Mouse (Mus musculus) midbrain, embryonic 16.5 days (tissue): ENCODE data around the gene Cep164. TPM values are rescaled to one million over a fixed set of nuclear protein-coding genes. Genes with fewer than 3 reads are reported as not detected.
A peak's percentile ranks its signal among the peaks of the same experiment; 100 is the strongest.

Source experiments
- ATAC-seq: fragments of 200-750 bp; cut with Nextera tagmentation; 2 replicates; pipeline ENCODE4 v1.8.0; 2017; ENCODE audit warnings: moderate TSS enrichment
- H3K27ac ChIP-seq: fragments of 300-500 bp; sonication (generic); 2 replicates; pipeline ENCODE4 v1.5.1; 2014; ENCODE audit warnings: mild to moderate bottlenecking, low read length, mixed read lengths
- H3K27me3 ChIP-seq: fragments of 300-500 bp; sonication (generic); 2 replicates; pipeline ENCODE4 v1.6.1; 2014; ENCODE audit warnings: low read depth, low read length, mixed read lengths; ENCODE audit not compliant: control insufficient read depth, insufficient read depth
- H3K36me3 ChIP-seq: fragments of 300-500 bp; sonication (generic); 2 replicates; pipeline ENCODE4 v1.6.1; 2014; ENCODE audit warnings: mild to moderate bottlenecking, low read length, moderate library complexity, mixed read lengths; ENCODE audit not compliant: control insufficient read depth, insufficient read depth
- H3K4me1 ChIP-seq: fragments of 300-500 bp; sonication (generic); 2 replicates; pipeline ENCODE4 v1.6.1; 2014; ENCODE audit warnings: mild to moderate bottlenecking, low read length, mixed read lengths; ENCODE audit not compliant: control insufficient read depth, insufficient read depth
- H3K4me2 ChIP-seq: fragments of 300-500 bp; sonication (generic); 2 replicates; pipeline ENCODE4 v1.6.1; 2014; ENCODE audit warnings: mild to moderate bottlenecking, low read length, mixed read lengths
- H3K4me3 ChIP-seq: fragments of 300-500 bp; sonication (generic); 2 replicates; pipeline ENCODE4 v1.5.1; 2014; ENCODE audit warnings: low read depth, mild to moderate bottlenecking, low read length, moderate library complexity, mixed read lengths
- H3K9ac ChIP-seq: fragments of 300-500 bp; sonication (generic); 2 replicates; pipeline ENCODE4 v1.6.1; 2014; ENCODE audit warnings: low read depth, low read length, mixed read lengths
- H3K9me3 ChIP-seq: fragments of 300-500 bp; sonication (generic); replicated peaks from 2 replicates; pipeline ENCODE4 v1.6.1; 2014; ENCODE audit warnings: mild to moderate bottlenecking, low read length, mixed read lengths; ENCODE audit not compliant: control insufficient read depth, poor library complexity, severe bottlenecking
- WGBS: fragments of 180-500 bp; shearing (Covaris S2); extraction: QIAGEN DNeasy Blood & Tissue Kit; methylation state at CpG from one replicate; pipeline ENCODE4 v1.1.7; 2014; 5-methylcytosine and 5-hydroxymethylcytosine counted together
- polyA plus RNA-seq: library from polyadenylated mRNA; unstranded; fragments of >200 nt; fragmentation: Nextera tagmentation; extraction: Ambion mirVana; gene quantifications from 2 replicates; pipeline ENCODE4 v1.2.1, GENCODE M21; 2015

Cep164 gene
- polyA plus RNA-seq, 1 experiment from 2014 or later, result 12.7 TPM

GRCm38 (mm10) chr9:45840331-45840730 is 11.8 kb upstream of the Cep164 start:
- WGBS, result 79% methylated on average over 5 of the region's 5 CpGs
- Histone ChIP-seq H3K4me2 (peak overlapping the region; percentile 91), H3K4me1 (peaks cover 37% of the 10 kb centered on the region), H3K27me3 (no peaks in the 10 kb centered on the region), H3K27ac (no peak overlapping the region), H3K36me3 (no peaks in the 10 kb centered on the region), H3K9ac (peak overlapping the region; percentile 94), H3K9me3 (no peaks in the 10 kb centered on the region), H3K4me3 (peak overlapping the region; percentile 79)
- ATAC-seq, result no peak

DNA sequence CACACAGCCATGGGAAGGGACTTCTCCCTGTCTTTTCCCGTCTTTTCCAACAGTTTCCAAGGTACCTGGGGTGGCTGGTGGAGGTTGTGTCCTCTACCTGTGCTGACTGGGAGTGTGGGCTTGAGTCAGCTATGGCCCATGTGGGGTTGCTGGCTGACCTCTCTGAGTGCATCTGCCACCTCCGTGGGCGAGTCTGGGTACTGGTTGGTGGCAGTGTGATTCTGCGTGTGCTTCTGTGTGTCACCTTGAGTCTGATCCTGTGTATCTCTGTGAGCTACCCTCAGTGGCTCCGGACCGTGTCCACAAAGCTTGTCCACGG is 11.4 kb upstream of the Cep164 start:
- 78% methylated on average over 7 of the region's 7 CpGs for WGBS
- H3K4me2 ChIP-seq, result peak overlapping the region; percentile 91
- H3K27ac ChIP-seq, result no peak overlapping the region
- H3K9me3 ChIP-seq, result no peaks in the 10 kb centered on the region
- peak overlapping the region; percentile 94 for H3K9ac ChIP-seq
- H3K27me3 ChIP-seq, result no peaks in the 10 kb centered on the region
- H3K36me3 ChIP-seq, result no peaks in the 10 kb centered on the region
- peaks cover 37% of the 10 kb centered on the region for H3K4me1 ChIP-seq
- H3K4me3 ChIP-seq, result peak overlapping the region; percentile 79
- no peak for ATAC-seq

GRCm38 (mm10) chr9:45839139-45839981 is 10.9 kb upstream of the Cep164 start:
- peak overlapping the region; percentile 94 for H3K9ac ChIP-seq
- no peak for ATAC-seq
- H3K4me3 ChIP-seq, result peak overlapping the region; percentile 79
- no peaks in the 10 kb centered on the region for H3K36me3 ChIP-seq
- 10% methylated on average over 17 of the region's 17 CpGs for WGBS
- H3K4me2 ChIP-seq, result peak overlapping the region; percentile 91
- no peaks in the 10 kb centered on the region for H3K9me3 ChIP-seq
- H3K27ac ChIP-seq, result peak overlapping the region; percentile 81
- peaks cover 37% of the 10 kb centered on the region for H3K4me1 ChIP-seq
- H3K27me3 ChIP-seq, result no peaks in the 10 kb centered on the region

- ATAC-seq, result peak; percentile 92
- H3K9ac ChIP-seq, result peak within 1 kb of the TSS; percentile 94
- peaks cover 37% of the 10 kb centered on the region for H3K4me1 ChIP-seq
- H3K36me3 ChIP-seq, result no peaks in the 10 kb centered on the region
- WGBS, result under 1% methylated on average over 39 of the region's 40 CpGs
- H3K4me2 ChIP-seq, result peak within 1 kb of the TSS; percentile 91
- peak within 1 kb of the TSS; percentile 79 for H3K4me3 ChIP-seq
- no peaks in the 10 kb centered on the region for H3K9me3 ChIP-seq
- no peaks in the 10 kb centered on the region for H3K27me3 ChIP-seq
- H3K27ac ChIP-seq, result peak within 1 kb of the TSS; percentile 81
Measured at GRCm38 (mm10) chr9:45838434-45839138, 10.1 kb upstream of the Cep164 start, which contains the start of gene Bace1. TSS of gene Bace1 (plus strand) at chr9:45838580.

GRCm38 (mm10) chr9:45838069-45838433 is 9.6 kb upstream of the Cep164 start:
- no peak overlapping the region for H3K9ac ChIP-seq
- H3K9me3 ChIP-seq, result no peaks in the 10 kb centered on the region
- peaks cover 37% of the 10 kb centered on the region for H3K4me1 ChIP-seq
- peak overlapping the region; percentile 91 for H3K4me2 ChIP-seq
- no peaks in the 10 kb centered on the region for H3K36me3 ChIP-seq
- no peaks in the 10 kb centered on the region for H3K27me3 ChIP-seq
- peak overlapping the region; percentile 79 for H3K4me3 ChIP-seq
- H3K27ac ChIP-seq, result peak overlapping the region; percentile 81
- 24% methylated on average over 4 of the region's 4 CpGs for WGBS
- no peak; the same call in 1 of the 2 replicates for ATAC-seq

DNA sequence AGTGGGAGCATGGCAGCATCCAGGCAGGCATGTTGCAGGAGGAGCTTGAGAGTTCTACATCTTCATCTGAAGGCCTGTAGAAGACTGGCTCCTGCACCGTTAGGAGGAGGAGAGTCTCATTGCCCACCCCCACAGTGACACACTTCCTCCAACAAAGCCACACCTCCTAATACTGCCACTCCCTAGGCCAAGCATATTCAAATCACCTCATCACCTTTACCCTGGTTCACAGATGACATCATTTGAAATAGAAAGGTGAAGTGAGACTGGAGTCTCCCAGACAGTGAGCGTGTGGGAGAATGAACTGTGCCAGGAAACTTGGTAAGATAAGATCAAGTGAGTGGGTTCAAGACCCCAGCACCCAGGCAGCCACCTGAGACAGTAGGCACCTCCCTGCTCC is 5.0 kb upstream of the Cep164 start:
- H3K27me3 ChIP-seq, result no peaks in the 10 kb centered on the region
- H3K36me3 ChIP-seq, result no peaks in the 10 kb centered on the region
- no peak overlapping the region for H3K4me2 ChIP-seq
- H3K9ac ChIP-seq, result no peak overlapping the region
- H3K27ac ChIP-seq, result no peak overlapping the region
- peaks cover 2% of the 10 kb centered on the region for H3K4me1 ChIP-seq
- H3K9me3 ChIP-seq, result no peaks in the 10 kb centered on the region
- 90% methylated on average over 2 of the region's 2 CpGs for WGBS
- H3K4me3 ChIP-seq, result no peak overlapping the region
- ATAC-seq, result no peak

- Histone ChIP-seq H3K9ac (no peak overlapping the region), H3K4me2 (no peak overlapping the region), H3K4me1 (peaks cover under 1% of the 10 kb centered on the region), H3K36me3 (no peaks in the 10 kb centered on the region), H3K27me3 (no peaks in the 10 kb centered on the region), H3K4me3 (no peak overlapping the region), H3K27ac (no peak overlapping the region), H3K9me3 (no peaks in the 10 kb centered on the region)
- no peak for ATAC-seq
- WGBS, result 84% methylated on average over 2 of the region's 2 CpGs
Measured at GRCm38 (mm10) chr9:45832898-45833297, 4.4 kb upstream of the Cep164 start.

DNA sequence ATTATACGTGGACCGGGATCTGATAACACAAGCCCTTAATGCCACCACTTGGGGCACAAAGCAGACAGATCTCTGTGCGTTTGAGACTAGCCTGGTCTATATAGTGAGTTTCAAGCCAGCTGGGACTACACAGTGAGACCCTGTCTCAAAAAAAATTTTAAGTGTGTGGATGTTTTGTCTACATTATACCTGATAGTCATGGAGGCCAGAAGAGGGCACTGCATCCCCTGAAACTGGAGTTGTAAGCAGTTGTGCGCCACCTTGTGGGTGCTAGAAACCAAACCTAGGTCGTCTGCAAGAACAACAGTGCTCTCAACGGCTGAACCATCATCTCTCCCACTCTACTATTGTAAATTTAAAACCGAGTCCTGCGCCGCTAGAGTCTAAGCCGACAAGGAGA is 616 bp upstream of the Cep164 start:
- ATAC-seq, result peak; percentile 68
- Histone ChIP-seq H3K36me3 (no peaks in the 10 kb centered on the region), H3K9me3 (no peaks in the 10 kb centered on the region), H3K4me1 (peaks cover 6% of the 10 kb centered on the region; the same call in 1 of the 2 replicates), H3K9ac (no peak overlapping the region), H3K27me3 (no peaks in the 10 kb centered on the region), H3K4me3 (peak overlapping the region; percentile 97), H3K4me2 (peak overlapping the region; percentile 86), H3K27ac (no peak overlapping the region; the same call in 1 of the 2 replicates)
- 26% methylated on average over 10 of the region's 10 CpGs for WGBS
